Mouse (Mus musculus): ENCODE measurements around the gene Ssh3. TPM values are rescaled to one million over a fixed set of nuclear protein-coding genes. Genes with fewer than 3 reads are reported as not detected.

The Ssh3 gene
- polyA plus RNA-seq, 1 experiment from 2014 or later = 29.4 TPM

- no peak for ATAC-seq (ENCODE audit: insufficient number of reproducible peaks, low FRiP score, low TSS enrichment, low read depth)
- no peak overlapping the region for H3K4me3 ChIP-seq
- 57% methylated on average over 7 of the region's 7 CpGs for whole genome bisulfite sequencing
- H3K4me2 ChIP-seq = peak overlapping the region; percentile 71
- H3K4me1 ChIP-seq = peaks cover 79% of the 10 kb centered on the region
- no peaks in the 10 kb centered on the region for H3K27me3 ChIP-seq
- H3K9me3 ChIP-seq = no peaks in the 10 kb centered on the region
- no peak overlapping the region for H3K9ac ChIP-seq
- H3K36me3 ChIP-seq = no peaks in the 10 kb centered on the region
- peak overlapping the region; percentile 81 for H3K27ac ChIP-seq
Observed at GRCm38 (mm10) chr19:4302936-4303639, 34.1 kb upstream of the Ssh3 start.

- no peak for ATAC-seq (ENCODE audit: insufficient number of reproducible peaks, low FRiP score, low TSS enrichment, low read depth)
- Histone ChIP-seq H3K4me1 (peaks cover 78% of the 10 kb centered on the region), H3K27ac (peak overlapping the region; percentile 81), H3K9ac (0 out of 2 replicates have a peak overlapping the region, but pooled peaks have one; percentile 11), H3K4me2 (peak overlapping the region; percentile 41), H3K9me3 (no peaks in the 10 kb centered on the region), H3K36me3 (0 out of 2 replicates have a peak, but pooled peaks cover 4% of the 10 kb centered on the region), H3K27me3 (no peaks in the 10 kb centered on the region), H3K4me3 (peak overlapping the region; percentile 12)
- WGBS = 15% methylated on average over 21 of the region's 21 CpGs
Observed at GRCm38 (mm10) chr19:4301735-4302651, 33.0 kb upstream of the Ssh3 start.

- no peak for ATAC-seq (ENCODE audit: insufficient number of reproducible peaks, low FRiP score, low TSS enrichment, low read depth)
- Histone ChIP-seq H3K36me3 (0 out of 2 replicates have a peak, but pooled peaks cover 4% of the 10 kb centered on the region), H3K4me1 (peaks cover 76% of the 10 kb centered on the region), H3K27ac (peak overlapping the region; percentile 81), H3K9me3 (no peaks in the 10 kb centered on the region), H3K4me3 (no peak overlapping the region), H3K4me2 (peak overlapping the region; percentile 41), H3K9ac (no peak overlapping the region), H3K27me3 (no peaks in the 10 kb centered on the region)
- WGBS = 57% methylated on average over 11 of the region's 11 CpGs
Observed at GRCm38 (mm10) chr19:4300852-4301734, 32.1 kb upstream of the Ssh3 start.

GRCm38 (mm10) chr19:4300271-4300704 lies 31.3 kb upstream of the Ssh3 start:
- 0 out of 2 replicates have a peak, but pooled peaks cover 7% of the 10 kb centered on the region for H3K36me3 ChIP-seq
- H3K4me3 ChIP-seq = no peak overlapping the region
- peaks cover 73% of the 10 kb centered on the region for H3K4me1 ChIP-seq
- no peak for ATAC-seq (ENCODE audit: insufficient number of reproducible peaks, low FRiP score, low TSS enrichment, low read depth)
- no peak overlapping the region for H3K4me2 ChIP-seq
- peak overlapping the region; percentile 65 for H3K27ac ChIP-seq
- 0 out of 2 replicates have a peak overlapping the region, but pooled peaks have one; percentile 4 for H3K9ac ChIP-seq
- H3K27me3 ChIP-seq = no peaks in the 10 kb centered on the region
- WGBS = 36% methylated on average over 7 of the region's 7 CpGs
- H3K9me3 ChIP-seq = no peaks in the 10 kb centered on the region

- Histone ChIP-seq H3K27me3 (no peaks in the 10 kb centered on the region), H3K4me1 (peaks cover 68% of the 10 kb centered on the region), H3K9me3 (no peaks in the 10 kb centered on the region), H3K9ac (no peak overlapping the region), H3K4me3 (no peak overlapping the region), H3K27ac (peak overlapping the region; percentile 65), H3K4me2 (no peak overlapping the region), H3K36me3 (0 out of 2 replicates have a peak, but pooled peaks cover 11% of the 10 kb centered on the region)
- WGBS = 76% methylated on average over 6 of the region's 6 CpGs
- ATAC-seq (ENCODE audit: insufficient number of reproducible peaks, low FRiP score, low TSS enrichment, low read depth) = no peak; the same call in 1 of the 2 replicates
Observed at GRCm38 (mm10) chr19:4299574-4300270, 30.7 kb upstream of the Ssh3 start.

GRCm38 (mm10) chr19:4299126-4299525 lies 30.1 kb upstream of the Ssh3 start:
- Histone ChIP-seq H3K27ac (0 out of 2 replicates have a peak overlapping the region, but pooled peaks have one; percentile 65), H3K9ac (no peak overlapping the region), H3K9me3 (no peaks in the 10 kb centered on the region), H3K27me3 (no peaks in the 10 kb centered on the region), H3K4me1 (peaks cover 68% of the 10 kb centered on the region), H3K4me2 (no peak overlapping the region), H3K4me3 (no peak overlapping the region), H3K36me3 (0 out of 2 replicates have a peak, but pooled peaks cover 11% of the 10 kb centered on the region)
- 89% methylated on average over 7 of the region's 7 CpGs for WGBS
- no peak for ATAC-seq (ENCODE audit: insufficient number of reproducible peaks, low FRiP score, low TSS enrichment, low read depth)

- 76% methylated on average over 17 of the region's 17 CpGs for WGBS
- no peaks in the 10 kb centered on the region for H3K9me3 ChIP-seq
- no peak for ATAC-seq (ENCODE audit: insufficient number of reproducible peaks, low FRiP score, low TSS enrichment, low read depth)
- no peak overlapping the region for H3K4me2 ChIP-seq
- H3K36me3 ChIP-seq = peaks cover 15% of the 10 kb centered on the region; the same call in 1 of the 2 replicates
- H3K4me1 ChIP-seq = peaks cover 62% of the 10 kb centered on the region
- H3K4me3 ChIP-seq = no peak overlapping the region
- no peaks in the 10 kb centered on the region for H3K27me3 ChIP-seq
- H3K9ac ChIP-seq = no peak overlapping the region
- no peak overlapping the region for H3K27ac ChIP-seq
Observed at GRCm38 (mm10) chr19:4298322-4299121, 29.5 kb upstream of the Ssh3 start.

GRCm38 (mm10) chr19:4297851-4298250 lies 28.9 kb upstream of the Ssh3 start:
- 85% methylated on average over 5 of the region's 5 CpGs for WGBS
- H3K9ac ChIP-seq = no peak overlapping the region
- peaks cover 55% of the 10 kb centered on the region for H3K4me1 ChIP-seq
- no peak for ATAC-seq (ENCODE audit: insufficient number of reproducible peaks, low FRiP score, low TSS enrichment, low read depth)
- no peaks in the 10 kb centered on the region for H3K27me3 ChIP-seq
- H3K36me3 ChIP-seq = peaks cover 19% of the 10 kb centered on the region
- H3K27ac ChIP-seq = no peak overlapping the region
- no peak overlapping the region for H3K4me2 ChIP-seq
- H3K9me3 ChIP-seq = no peaks in the 10 kb centered on the region
- H3K4me3 ChIP-seq = no peak overlapping the region

GRCm38 (mm10) chr19:4296611-4297010 lies 27.6 kb upstream of the Ssh3 start:
- WGBS = 88% methylated on average over 2 of the region's 2 CpGs
- Histone ChIP-seq H3K9ac (no peak overlapping the region), H3K36me3 (peaks cover 31% of the 10 kb centered on the region), H3K4me2 (no peak overlapping the region), H3K9me3 (no peaks in the 10 kb centered on the region), H3K27me3 (no peaks in the 10 kb centered on the region), H3K4me1 (peaks cover 43% of the 10 kb centered on the region), H3K4me3 (no peak overlapping the region), H3K27ac (peak overlapping the region; percentile 22; the same call in 1 of the 2 replicates)
- ATAC-seq (ENCODE audit: insufficient number of reproducible peaks, low FRiP score, low TSS enrichment, low read depth) = no peak

- no peak overlapping the region for H3K9ac ChIP-seq
- H3K4me1 ChIP-seq = peaks cover 31% of the 10 kb centered on the region
- no peak overlapping the region for H3K27ac ChIP-seq
- H3K4me3 ChIP-seq = no peak overlapping the region
- H3K4me2 ChIP-seq = no peak overlapping the region
- peaks cover 43% of the 10 kb centered on the region for H3K36me3 ChIP-seq
- no peaks in the 10 kb centered on the region for H3K27me3 ChIP-seq
- WGBS = 87% methylated on average over 4 of the region's 4 CpGs
- ATAC-seq (ENCODE audit: insufficient number of reproducible peaks, low FRiP score, low TSS enrichment, low read depth) = no peak
- H3K9me3 ChIP-seq = no peaks in the 10 kb centered on the region
Observed at GRCm38 (mm10) chr19:4295391-4295790, 26.4 kb upstream of the Ssh3 start.
